Mouse (Mus musculus): ENCODE results near the gene Hacd3. TPM values are rescaled to one million over a fixed set of nuclear protein-coding genes. Genes with fewer than 3 reads are reported as not detected.

Hacd3 gene
- polyA plus RNA-seq, 1 experiment from 2014 or later, result 78.7 TPM

Small RNAs within 50 kb of the gene (microRNA-seq; reads per million reads assigned to microRNA genes)
- gene Gm25640, result not detected

Other genes starting within 250 kb of the Hacd3 start
- 7.3 and 7.8 TPM in 2 replicates for gene Dennd4a, start 210.4 kb downstream of the Hacd3 start, polyA plus RNA-seq (2016; fragmentation: Nextera tagmentation; extraction: Ambion mirVana)
- gene Slc24a1, start 70.1 kb downstream of the Hacd3 start, polyA plus RNA-seq (2016; fragmentation: Nextera tagmentation; extraction: Ambion mirVana), result 0.08 and 0.09 TPM in 2 replicates
- 55.4 and 58.3 TPM in 2 replicates for gene Ints14, start 60.8 kb downstream of the Hacd3 start, polyA plus RNA-seq (2016; fragmentation: Nextera tagmentation; extraction: Ambion mirVana)
- gene Dpp8, start 10.7 kb upstream of the Hacd3 start, polyA plus RNA-seq (2016; fragmentation: Nextera tagmentation; extraction: Ambion mirVana), result 35.2 and 36.2 TPM in 2 replicates
- 7.5 and 10.8 TPM in 2 replicates for gene Igdcc4, start 79.8 kb upstream of the Hacd3 start, polyA plus RNA-seq (2016; fragmentation: Nextera tagmentation; extraction: Ambion mirVana)
- gene Igdcc3, start 119.5 kb upstream of the Hacd3 start, polyA plus RNA-seq (2016; fragmentation: Nextera tagmentation; extraction: Ambion mirVana), result 26.8 and 65.0 TPM in 2 replicates
- gene Parp16, start 173.7 kb upstream of the Hacd3 start, polyA plus RNA-seq (2016; fragmentation: Nextera tagmentation; extraction: Ambion mirVana), result 4.8 and 5.8 TPM in 2 replicates
- not detected in 2 replicates for gene Cilp, start 243.5 kb upstream of the Hacd3 start, polyA plus RNA-seq (2016; fragmentation: Nextera tagmentation; extraction: Ambion mirVana)